Mouse (Mus musculus) spleen, adult 2 months (tissue): ENCODE data around the gene Cd28.

ENCODE experiments used
- CTCF ChIP-seq: fragments of 200-500 bp; IDR thresholded peaks from 2 replicates; pipeline ENCODE4 v1.5.1; 2011; ENCODE audit warnings: mild to moderate bottlenecking, inconsistent platforms; ENCODE audit not compliant: insufficient read depth, insufficient read length, insufficient replicate concordance; ENCODE audit errors: extremely low read depth
- POLR2A ChIP-seq: fragments of 200-500 bp; IDR thresholded peaks from 2 replicates; pipeline ENCODE4 v1.6.1; 2011; ENCODE audit warnings: low read depth, low read length, inconsistent platforms

DNA sequence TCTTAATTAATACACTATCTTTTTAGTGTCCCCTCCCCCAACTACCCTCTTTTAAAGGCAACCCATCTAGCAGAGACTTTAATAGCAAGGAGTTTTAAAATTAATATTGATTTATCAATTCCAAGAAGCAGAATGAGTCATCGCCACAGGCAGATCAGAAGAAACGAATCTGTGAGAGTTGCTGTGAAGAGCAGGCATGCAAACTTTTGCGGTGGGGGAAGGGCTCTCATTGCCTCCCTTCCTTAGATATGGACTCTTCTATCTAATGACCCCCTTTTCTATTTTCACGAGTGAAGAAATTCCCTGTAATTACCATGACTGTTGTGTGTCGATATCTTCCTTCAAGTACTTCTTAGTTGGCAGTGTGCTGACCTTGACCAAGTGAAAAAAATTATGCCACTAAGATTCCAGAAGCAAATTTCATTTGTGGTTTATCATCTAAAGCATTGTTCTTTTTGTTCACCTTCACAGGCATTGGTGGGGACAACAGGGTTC is 32.8 kb downstream of the Cd28 start:
- TF ChIP-seq POLR2A (no peak), CTCF (no peak)
